Mouse (Mus musculus) megakaryocyte, embryonic 14.5 days (primary cell): Measurements from ENCODE around the gene Slc25a39.

Source experiments
- FLI1 ChIP-seq: IDR thresholded peaks from 2 replicates; pipeline ENCODE4 v1.6.1; 2012; ENCODE audit warnings: low read length, inconsistent platforms, mixed read lengths
- GATA1 ChIP-seq: IDR thresholded peaks from 3 replicates; pipeline ENCODE4 v1.6.1; 2012; ENCODE audit warnings: mixed read lengths, low read length, inconsistent platforms, borderline replicate concordance

- no peak for TF ChIP-seq GATA1
- no peak for TF ChIP-seq FLI1
Observed at GRCm38 (mm10) chr11:102356190-102356589, 51.6 kb downstream of the Slc25a39 start.
